Mouse (Mus musculus) bone marrow, adult 2 months (tissue): ENCODE measurements around the gene Tardbp.

Source experiments
- CTCF ChIP-seq: fragments of 200-500 bp; IDR thresholded peaks from 2 replicates; pipeline ENCODE4 v1.5.1; 2011; ENCODE audit warnings: low read length, control low read depth; ENCODE audit not compliant: control insufficient read depth, insufficient read depth
- POLR2A ChIP-seq: fragments of 200-500 bp; IDR thresholded peaks from 2 replicates; pipeline ENCODE4 v1.6.1; 2011; ENCODE audit warnings: low read depth, mild to moderate bottlenecking, control low read depth, low read length, borderline replicate concordance; ENCODE audit not compliant: control insufficient read depth

GRCm38 (mm10) chr4:148664021-148664420 is 37.2 kb upstream of the Tardbp start:
- no peak for TF ChIP-seq POLR2A
- TF ChIP-seq CTCF = no peak
